9 mouse cellular contexts compared by ENCODE assay signal in genomic region chr10:95103808-95104207, GRCm38 (mm10).
DNase-seq lines count a peak whose midpoint lies in the region; ATAC-seq and TF ChIP-seq lines count a peak whose summit lies in the region.
"Had no signal": no experiment of that assay in that cellular context is flagged by ENCODE, and none has a peak within 500 bp of the region (broad histone marks: within the 10 kb centered on the region; RNA-seq: fewer than 3 reads in every experiment).

No protein-coding gene starts in this region.

- TF ChIP-seq EP300 in liver, embryonic 14.5 days (IDR thresholded peaks at IDR 0.05; ENCODE audit: low read depth), result no peak

- no peak overlapping the region for H3K4me2 ChIP-seq in liver, embryonic 14.5 days (ENCODE audit: low read depth)
- H3K4me2 ChIP-seq: midbrain, embryonic 13.5 days had no signal

- TF ChIP-seq CTCF in liver, embryonic 14.5 days (IDR thresholded peaks at IDR 0.05; ENCODE audit: low read depth), result peak; percentile 28; the same call in 1 of the 2 replicates

- H3K4me3 ChIP-seq in liver, embryonic 14.5 days (ENCODE audit: insufficient read depth in 1 of 2, low read depth in 2 of 2, low read length in 2 of 2), result no peak overlapping the region
- H3K4me3 ChIP-seq: midbrain, embryonic 13.5 days had no signal

- no peak overlapping the region for H3K9ac ChIP-seq in liver, embryonic 14.5 days (replicated peaks)
- H3K9ac ChIP-seq: midbrain, embryonic 13.5 days had no signal

- ATAC-seq in liver, embryonic 14.5 days (ENCODE audit: insufficient read depth), result no peak
- ATAC-seq: midbrain, embryonic 13.5 days had no signal

- no peak overlapping the region for H3K27ac ChIP-seq in liver, embryonic 14.5 days
- H3K27ac ChIP-seq: midbrain, embryonic 13.5 days had no signal

- no peaks in the 10 kb centered on the region for H3K9me3 ChIP-seq in liver, embryonic 14.5 days (ENCODE audit: control insufficient read depth, low read length)
- H3K9me3 ChIP-seq: midbrain, embryonic 13.5 days had no signal

- intact Hi-C loops in left cerebral cortex, postnatal 10 days (cut with DNase I), result loop anchor here (5.0 kb wide), 2 partner anchors 218 to 313 kb away; partner anchors contain the start of genes Cradd and Socs2

- peak; percentile 30 for DNase-seq in gastrocnemius, adult 18-20 months (ENCODE audit: low spot score)
- no peak for DNase-seq in gastrocnemius, adult 8-10 months (ENCODE audit: low spot score in 2 of 2)
- DNase-seq in liver, embryonic 14.5 days (ENCODE audit: low read depth in 3 of 3, low spot score in 3 of 3), result no peak
- DNase-seq in liver, result no peak
- peak; percentile 72 for DNase-seq in brain, adult 2 months (ENCODE audit: low read depth, low spot score)
- peak; percentile 73 for DNase-seq in lung, postnatal 36 days
- DNase-seq in left cerebral cortex, postnatal 10 days (ENCODE audit: extremely low spot score in 1 of 2, low spot score in 2 of 2), result no peak
- DNase-seq in embryo, embryonic 10.5 days (ENCODE audit: low spot score), result no peak

- no peaks in the 10 kb centered on the region for H3K27me3 ChIP-seq in liver, embryonic 14.5 days (ENCODE audit: control insufficient read depth, insufficient read depth, low read length)
- H3K27me3 ChIP-seq: midbrain, embryonic 13.5 days had no signal

- H3K4me1 ChIP-seq in liver, embryonic 14.5 days (replicated peaks; ENCODE audit: control insufficient read depth in 2 of 2, insufficient read depth in 2 of 2, low read length in 1 of 2), result no peaks in the 10 kb centered on the region

- H3K36me3 ChIP-seq in liver, embryonic 14.5 days (replicated peaks; ENCODE audit: control insufficient read depth, insufficient read depth, low read depth), result no peaks in the 10 kb centered on the region
- H3K36me3 ChIP-seq: midbrain, embryonic 13.5 days had no signal

Comparison
In these comparisons a context has a peak if more than half of its experiments do, and no peak if none do; other contexts are left out.
1. DNase-seq: peak in gastrocnemius, adult 18-20 months (single experiment), brain, adult 2 months (single experiment) and lung, postnatal 36 days (single experiment); none in gastrocnemius, adult 8-10 months (0 of 2), liver, embryonic 14.5 days (0 of 3), liver (single experiment), left cerebral cortex, postnatal 10 days (0 of 2) and embryo, embryonic 10.5 days (single experiment).